Mouse (Mus musculus) heart, embryonic 15.5 days (tissue): Measurements from ENCODE around the gene Kat2a. TPM values are rescaled to one million over a fixed set of nuclear protein-coding genes. Genes with fewer than 3 reads are reported as not detected.
"Not testable (repeated sequence)": the region's sequence is repeated elsewhere in the genome, so short reads cannot be mapped to it uniquely, and the experiment has no call there.

Source experiments
- ATAC-seq: fragments of 200-750 bp; cut with Nextera tagmentation; replicated peaks from 2 replicates; pipeline ENCODE4 v1.8.0; 2017; ENCODE audit warnings: low read depth, moderate TSS enrichment; ENCODE audit not compliant: insufficient number of reproducible peaks, insufficient read depth, low FRiP score
- H3K27ac ChIP-seq: fragments of 300-500 bp; sonication (generic); 2 replicates; pipeline ENCODE4 v1.5.1; 2015; ENCODE audit warnings: mild to moderate bottlenecking, inconsistent platforms
- H3K27me3 ChIP-seq: fragments of 300-500 bp; sonication (generic); 2 replicates; pipeline ENCODE4 v1.6.1; 2015; ENCODE audit warnings: inconsistent platforms
- H3K36me3 ChIP-seq: fragments of 300-500 bp; sonication (generic); 2 replicates; pipeline ENCODE4 v1.6.1; 2015; ENCODE audit warnings: mild to moderate bottlenecking, inconsistent platforms
- H3K4me1 ChIP-seq: fragments of 300-500 bp; sonication (generic); replicated peaks from 2 replicates; pipeline ENCODE4 v1.6.1; 2015; ENCODE audit warnings: inconsistent platforms
- H3K4me2 ChIP-seq: fragments of 300-500 bp; sonication (generic); 2 replicates; pipeline ENCODE4 v1.6.1; 2015; ENCODE audit warnings: inconsistent platforms, mild to moderate bottlenecking, moderate library complexity
- H3K4me3 ChIP-seq: fragments of 300-500 bp; sonication (generic); 2 replicates; pipeline ENCODE4 v1.5.1; 2015; ENCODE audit warnings: mild to moderate bottlenecking, inconsistent platforms
- H3K9ac ChIP-seq: fragments of 300-500 bp; sonication (generic); 2 replicates; pipeline ENCODE4 v1.6.1; 2015; ENCODE audit warnings: mild to moderate bottlenecking, inconsistent platforms
- H3K9me3 ChIP-seq: fragments of 300-500 bp; sonication (generic); replicated peaks from 2 replicates; pipeline ENCODE4 v1.6.1; 2016; ENCODE audit warnings: inconsistent platforms
- WGBS: fragments of 180-500 bp; shearing (Covaris S2); methylation state at CpG from one replicate; pipeline ENCODE4 v1.1.7; 2015; ENCODE audit warnings: mixed read lengths; 5-methylcytosine and 5-hydroxymethylcytosine counted together
- polyA plus RNA-seq: library from polyadenylated mRNA; unstranded; fragments of >200 nt; fragmentation: Nextera tagmentation; extraction: Ambion mirVana; gene quantifications from 2 replicates; pipeline ENCODE4 v1.2.1, GENCODE M21; 2015

Kat2a gene
- polyA plus RNA-seq, 1 experiment from 2014 or later = 26.5 TPM

DNA sequence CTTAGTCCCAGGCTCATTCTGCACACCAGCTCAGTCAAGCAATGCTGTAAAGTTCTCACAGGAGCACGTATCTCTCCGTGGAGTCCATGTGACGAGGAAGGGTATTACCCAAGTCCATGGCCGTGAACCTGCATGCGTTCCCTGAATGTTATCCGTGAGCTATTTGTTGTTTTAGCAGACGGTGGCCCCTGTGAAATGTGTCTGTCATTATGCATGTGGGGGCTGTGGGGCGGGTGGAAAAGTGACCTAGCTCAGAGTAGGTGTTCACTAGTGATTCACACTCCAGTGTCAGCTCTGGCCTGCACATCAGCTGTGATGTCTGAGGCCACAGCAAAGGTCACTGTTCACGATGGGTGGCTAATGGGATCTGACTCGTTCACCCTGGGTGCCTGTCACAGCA, 52.5 kb downstream of the Kat2a start:
- no peak overlapping the region for H3K27ac ChIP-seq
- no peak for ATAC-seq
- no peaks in the 10 kb centered on the region for H3K36me3 ChIP-seq
- no peak overlapping the region for H3K4me2 ChIP-seq
- no peaks in the 10 kb centered on the region for H3K27me3 ChIP-seq
- no peaks in the 10 kb centered on the region for H3K9me3 ChIP-seq
- H3K9ac ChIP-seq = no peak overlapping the region
- WGBS = 58% methylated on average over 10 of the region's 10 CpGs
- no peak overlapping the region for H3K4me3 ChIP-seq
- H3K4me1 ChIP-seq = peaks cover 18% of the 10 kb centered on the region

DNA sequence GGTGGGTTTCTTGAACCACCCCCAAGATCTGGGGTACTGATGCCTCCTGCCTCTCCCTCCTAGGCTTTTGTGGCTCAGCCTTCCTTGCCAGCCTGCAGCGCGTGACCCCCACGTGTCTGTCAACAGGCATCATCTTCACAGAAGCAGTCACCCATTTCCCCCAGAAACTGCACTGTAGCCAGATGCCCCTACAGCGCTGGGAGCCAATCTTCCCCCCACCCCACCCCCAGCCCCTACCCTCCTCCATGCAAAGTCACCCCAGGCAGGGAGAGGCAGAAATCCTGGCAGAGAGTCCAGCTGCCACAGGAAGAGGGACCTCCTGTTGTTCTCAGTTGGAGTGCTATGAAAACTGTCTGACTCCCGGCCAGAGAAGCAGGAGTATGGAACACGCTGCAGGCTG, 55.8 kb downstream of the Kat2a start:
- Histone ChIP-seq H3K27me3 (peaks cover 7% of the 10 kb centered on the region), H3K9me3 (no peaks in the 10 kb centered on the region), H3K36me3 (no peaks in the 10 kb centered on the region), H3K4me3 (no peak overlapping the region), H3K27ac (no peak overlapping the region), H3K9ac (0 out of 2 replicates have a peak overlapping the region, but pooled peaks have one; percentile 4), H3K4me1 (peaks cover 18% of the 10 kb centered on the region), H3K4me2 (peak overlapping the region; percentile 14; the same call in 1 of the 2 replicates)
- 8% methylated on average over 6 of the region's 6 CpGs for WGBS
- ATAC-seq = 0 out of 2 replicates have a peak, but pooled peaks have one; percentile 44

DNA sequence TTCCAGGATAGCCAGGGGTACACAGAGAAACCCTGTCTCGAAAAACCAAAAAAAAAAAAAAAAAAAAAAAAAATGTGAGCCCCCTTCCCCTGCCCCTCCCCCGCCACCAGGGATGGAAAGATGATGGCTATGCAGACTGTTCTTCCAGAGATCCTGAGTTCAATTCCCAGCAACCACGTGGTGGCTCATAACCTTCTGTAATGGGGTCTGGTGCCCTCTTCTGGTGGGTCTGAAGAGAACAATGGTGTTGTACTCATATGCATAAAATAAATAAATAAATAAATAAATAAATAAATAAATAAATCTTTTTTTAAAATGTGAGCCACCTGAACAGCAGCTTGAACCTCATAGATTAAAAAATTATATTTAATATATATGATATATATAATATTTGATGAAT, 56.7 kb downstream of the Kat2a start:
- not testable (repeated sequence) for ATAC-seq, H3K36me3 ChIP-seq, H3K9ac ChIP-seq, H3K9me3 ChIP-seq, H3K27ac ChIP-seq, H3K4me3 ChIP-seq, H3K4me2 ChIP-seq
- H3K27me3 ChIP-seq = peaks cover 16% of the 10 kb centered on the region
- WGBS = 63% methylated on average over 3 of the region's 3 CpGs
- H3K4me1 ChIP-seq = peaks cover 18% of the 10 kb centered on the region

Other genes starting within 250 kb of the Kat2a start
- 6.9 and 8.7 TPM in 2 replicates for gene Klhl11, start 239.7 kb downstream of the Kat2a start, polyA plus RNA-seq
- gene Acly, start 184.5 kb downstream of the Kat2a start, polyA plus RNA-seq = 49.5 and 76.6 TPM in 2 replicates
- gene Ttc25, start 166.9 kb downstream of the Kat2a start, polyA plus RNA-seq = 0.66 TPM in 2 replicates
- gene Cnp, start 137.6 kb downstream of the Kat2a start, polyA plus RNA-seq = 17.4 and 27.6 TPM in 2 replicates
- gene Nkiras2, start 93.2 kb downstream of the Kat2a start, polyA plus RNA-seq = 59.8 and 70.3 TPM in 2 replicates
- 184 and 206 TPM in 2 replicates for gene Dnajc7, start 92.3 kb downstream of the Kat2a start, polyA plus RNA-seq
- gene Zfp385c, start 20.0 kb downstream of the Kat2a start, polyA plus RNA-seq = 0.09 and 0.16 TPM in 2 replicates
- gene Dhx58, start 8.2 kb downstream of the Kat2a start, polyA plus RNA-seq = 1.5 and 2.1 TPM in 2 replicates
- gene Hspb9, start 1.4 kb upstream of the Kat2a start, polyA plus RNA-seq = not detected in 2 replicates
- 13.0 and 16.2 TPM in 2 replicates for gene Rab5c, start 25.8 kb upstream of the Kat2a start, polyA plus RNA-seq
- 0.10 TPM in 1 of 2 replicates, not detected in the other for gene Kcnh4, start 47.5 kb upstream of the Kat2a start, polyA plus RNA-seq
- gene Hcrt, start 50.5 kb upstream of the Kat2a start, polyA plus RNA-seq = not detected in 2 replicates
- gene Ghdc, start 58.5 kb upstream of the Kat2a start, polyA plus RNA-seq = 5.5 and 8.1 TPM in 2 replicates
- 25.3 and 34.6 TPM in 2 replicates for gene Stat5b, start 138.3 kb upstream of the Kat2a start, polyA plus RNA-seq
- 6.1 and 11.9 TPM in 2 replicates for gene Stat5a, start 146.9 kb upstream of the Kat2a start, polyA plus RNA-seq
- 50.6 and 60.8 TPM in 2 replicates for gene Stat3, start 227.1 kb upstream of the Kat2a start, polyA plus RNA-seq